Mouse (Mus musculus): Measurements from ENCODE around the gene Zfp618.

Zfp618 gene

DNA sequence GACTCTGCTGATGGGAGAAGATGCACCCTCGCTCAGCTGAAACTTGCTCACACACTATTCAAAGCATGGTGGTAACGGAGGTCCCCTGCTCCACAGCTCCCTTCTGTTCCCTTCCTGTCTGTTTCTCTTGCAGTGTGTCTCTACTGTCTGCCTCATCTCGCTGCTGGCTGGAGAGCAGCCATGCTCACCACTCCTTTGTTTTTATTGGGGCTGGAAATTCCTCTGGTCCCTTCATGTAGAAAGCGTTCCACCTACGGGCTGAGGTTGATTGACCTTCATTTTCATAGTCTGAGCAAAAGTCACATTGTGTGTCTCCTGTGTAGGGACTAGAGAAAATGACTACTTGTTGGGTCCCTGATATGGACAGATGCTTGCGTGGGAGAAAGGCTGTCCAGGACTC, 102.4 kb downstream of the Zfp618 start:
- in situ Hi-C loops (cut with MboI) = no loop called here

DNA sequence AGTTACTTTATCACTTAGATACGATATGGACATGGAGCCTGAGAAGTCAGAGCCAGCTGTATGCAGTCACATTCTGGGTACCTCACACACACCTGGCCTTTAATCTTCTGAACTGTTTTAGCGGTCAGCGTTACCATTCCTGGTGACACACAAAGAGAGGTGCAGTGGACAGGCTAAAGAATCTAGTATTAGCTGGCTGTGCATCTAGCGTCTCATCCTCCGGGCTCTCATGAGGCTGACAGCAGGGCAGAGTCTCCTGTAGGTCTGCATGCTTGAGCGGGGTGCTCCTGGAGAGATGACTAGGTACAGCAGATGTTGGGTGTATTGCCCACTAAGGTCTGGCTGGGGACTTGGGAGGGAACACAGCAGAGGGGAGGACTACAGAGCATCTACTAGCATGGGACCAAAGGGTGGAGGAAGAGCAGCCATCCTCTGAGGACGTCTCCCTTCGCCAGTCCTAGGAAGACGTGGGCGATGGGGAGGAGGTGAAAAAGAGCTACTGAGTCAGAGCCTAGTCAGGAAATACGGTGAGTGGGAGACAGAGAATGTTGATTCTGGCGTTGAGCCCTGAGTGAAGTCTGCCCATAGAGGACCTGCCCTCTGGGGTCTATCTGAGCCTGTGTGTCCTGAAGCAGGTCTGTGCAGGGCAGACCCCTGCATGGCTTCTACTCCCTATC, 103.3 kb downstream of the Zfp618 start:
- in situ Hi-C loops (cut with MboI) = no loop called here

DNA sequence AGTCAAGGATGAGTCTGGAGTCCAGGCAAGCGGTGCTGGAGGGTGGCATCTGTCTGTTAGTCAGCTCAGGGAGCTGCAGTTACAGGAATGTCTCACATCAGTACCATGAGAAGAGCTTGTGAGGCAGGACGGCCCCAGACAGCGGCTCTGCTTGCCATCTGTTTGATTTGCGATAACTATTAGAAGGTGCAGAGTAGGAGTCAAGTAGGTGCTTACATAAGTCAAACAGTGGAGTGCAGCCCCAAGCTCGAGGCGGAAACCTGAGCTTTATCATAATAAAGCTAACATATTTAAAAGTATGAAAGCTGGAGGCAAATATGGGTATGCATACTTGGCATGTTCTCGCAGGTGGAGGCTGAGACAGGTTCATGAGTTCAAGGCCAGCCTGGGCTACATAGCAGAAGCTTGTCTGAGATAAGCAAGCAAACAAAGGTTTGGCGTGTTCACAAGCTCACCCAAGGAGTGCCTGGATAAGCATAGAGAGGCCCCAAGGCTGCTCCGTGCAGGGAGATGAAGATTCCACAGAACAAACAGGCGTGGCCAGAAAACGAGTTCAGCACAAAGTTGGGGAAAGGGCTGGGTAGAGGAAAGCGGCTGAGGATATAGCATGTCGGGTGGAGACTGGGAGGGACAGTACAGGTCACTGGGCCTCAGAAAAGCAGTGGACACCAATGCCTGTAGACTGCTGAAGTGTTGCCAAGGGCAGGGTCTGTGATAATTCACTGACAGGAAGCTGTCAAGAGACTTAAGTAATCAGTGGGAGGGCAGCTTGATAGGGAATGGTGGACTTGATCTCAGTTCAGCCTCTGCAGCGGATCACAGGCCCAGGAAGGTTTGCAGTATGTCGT, 106.3 kb downstream of the Zfp618 start:
- in situ Hi-C loops (cut with MboI) = no loop called here

DNA sequence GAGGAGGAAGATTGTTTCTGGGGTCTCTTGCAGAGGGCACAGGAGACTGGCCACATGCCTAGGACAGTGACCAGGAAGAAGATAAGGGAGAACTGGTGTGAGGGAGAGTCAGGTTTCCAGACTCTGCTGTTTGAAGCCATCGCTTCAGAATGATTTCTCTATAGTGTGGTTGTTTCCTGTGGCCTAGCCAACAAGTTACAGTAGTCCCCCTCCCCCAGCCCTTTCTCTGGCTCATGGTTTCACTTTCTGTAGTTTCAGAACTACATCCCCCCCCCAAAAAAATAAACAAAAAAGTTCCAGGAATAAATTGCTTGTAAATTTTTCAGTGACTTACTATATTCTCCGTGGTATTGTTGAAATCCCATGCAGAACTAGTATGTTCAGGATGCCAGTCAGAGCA, 107.8 kb downstream of the Zfp618 start:
- in situ Hi-C loops (cut with MboI) = no loop called here

DNA sequence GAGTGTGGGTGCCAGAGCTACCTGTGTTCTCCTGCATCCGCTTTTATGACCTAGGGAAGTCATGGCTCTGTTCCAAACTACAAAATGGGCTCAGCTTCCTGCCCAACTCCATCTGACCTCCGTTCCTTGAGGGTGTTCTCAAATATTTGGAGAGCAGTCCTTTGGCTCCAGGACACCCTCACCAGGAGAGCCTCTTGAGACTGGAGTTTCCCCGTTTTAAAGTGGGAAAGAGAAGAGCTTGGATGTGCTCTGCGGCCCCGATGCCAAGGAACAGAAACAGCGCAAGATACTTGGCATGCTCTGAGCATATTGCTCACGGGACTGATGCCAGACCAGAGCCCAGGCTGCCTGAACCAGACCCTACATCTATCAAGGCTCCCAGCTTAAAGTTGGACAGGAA, 113.8 kb downstream of the Zfp618 start:
- in situ Hi-C loops (cut with MboI) = no loop called here

DNA sequence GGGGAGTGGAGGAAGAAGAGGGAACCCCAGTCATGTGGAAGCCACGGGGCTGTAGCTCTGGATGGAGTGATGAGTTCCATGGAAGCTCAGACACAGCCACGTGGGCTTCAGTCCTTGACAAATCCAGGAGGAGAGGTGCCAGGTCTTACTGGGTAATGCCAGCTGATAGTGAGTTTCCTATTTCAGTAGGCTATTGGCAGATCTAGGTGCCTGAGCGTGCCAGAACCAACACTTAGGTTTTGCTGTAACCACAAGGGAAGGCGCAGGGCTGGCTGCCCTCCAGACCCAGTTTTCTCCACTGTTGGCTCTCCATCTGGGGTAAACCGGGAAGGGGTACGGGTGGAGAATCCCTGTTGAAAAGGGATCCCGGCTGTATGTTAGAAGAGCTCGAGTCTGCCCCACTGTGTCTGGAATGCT, 119.1 kb downstream of the Zfp618 start:
- in situ Hi-C loops (cut with MboI) = no loop called here

DNA sequence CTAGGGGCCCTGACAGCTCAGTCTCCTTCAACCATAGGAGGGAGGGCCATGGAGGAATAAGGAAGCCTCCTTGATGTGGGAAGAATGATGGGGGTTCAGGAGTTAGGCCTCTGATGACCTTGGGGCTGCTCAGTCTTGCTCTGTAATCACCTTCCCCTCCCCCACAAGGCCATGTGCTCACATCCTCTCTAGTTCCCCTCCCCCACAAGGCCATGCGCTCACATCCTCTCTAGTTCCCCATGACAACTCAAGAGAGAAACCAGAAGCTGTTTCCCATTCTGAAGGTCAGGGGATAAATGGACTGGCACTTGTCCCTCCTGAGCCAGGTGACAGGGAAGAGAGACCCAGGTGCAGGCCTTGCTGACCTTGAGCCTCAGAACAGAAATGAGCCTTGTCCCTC, 124.1 kb downstream of the Zfp618 start:
- in situ Hi-C loops (cut with MboI) = no loop called here

DNA sequence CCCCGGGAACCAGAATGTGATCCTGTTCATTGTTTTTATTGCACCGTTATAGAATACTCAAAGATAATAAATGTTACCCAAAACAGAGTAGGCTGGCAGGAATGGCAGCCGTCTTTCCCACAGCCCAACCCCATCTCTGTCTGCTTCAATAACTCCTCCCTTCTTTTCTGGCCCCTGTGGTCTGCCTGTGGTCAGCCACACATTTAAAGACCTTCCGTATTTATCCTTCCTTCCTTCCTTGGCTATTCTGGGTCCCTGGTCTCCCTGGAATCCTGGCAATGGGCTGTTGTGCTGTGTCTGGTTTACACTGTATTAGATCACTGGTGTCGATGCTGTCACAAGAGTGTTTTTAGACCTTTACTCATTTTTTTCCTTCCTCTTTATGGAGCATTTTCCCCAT, 125.8 kb downstream of the Zfp618 start:
- in situ Hi-C loops (cut with MboI) = no loop called here

DNA sequence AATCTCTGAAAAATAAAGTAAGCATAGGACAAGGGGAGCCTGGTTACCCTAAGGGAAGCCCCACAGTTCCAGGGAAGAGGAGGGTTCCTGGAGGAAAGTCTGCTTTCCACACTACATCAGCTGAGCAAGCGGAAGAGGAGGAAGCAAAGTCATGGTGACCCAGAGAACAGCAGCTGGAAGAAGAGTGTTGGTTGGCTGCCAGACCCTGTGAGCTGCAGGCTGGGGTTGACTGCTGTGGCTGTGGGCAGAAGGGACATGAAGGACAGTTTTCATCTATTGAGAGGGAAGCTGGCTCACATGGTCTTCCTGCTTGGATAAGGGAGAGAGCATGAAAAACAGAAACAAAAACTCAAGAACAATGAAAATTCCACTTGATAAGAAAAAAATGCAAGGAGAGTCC, 132.2 kb downstream of the Zfp618 start:
- in situ Hi-C loops (cut with MboI) = no loop called here

DNA sequence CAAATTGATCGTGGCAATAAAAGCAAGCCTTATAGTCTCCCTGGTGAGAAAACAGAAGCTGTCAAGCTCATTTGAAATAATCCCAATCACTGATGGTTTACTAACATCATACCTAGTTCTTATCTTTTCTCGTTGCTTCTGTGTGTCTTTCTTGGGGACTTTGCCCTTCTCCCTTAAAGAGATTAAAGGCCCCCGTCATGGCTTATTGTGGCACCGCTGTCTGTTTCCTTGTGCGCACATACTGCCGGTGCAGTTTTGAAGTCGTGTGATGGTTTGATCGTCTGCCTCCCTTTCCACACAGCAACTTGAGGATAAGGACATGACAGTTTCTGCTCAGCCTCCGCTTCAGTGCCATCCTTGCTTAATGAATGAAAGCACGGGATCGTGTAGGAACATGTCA, 135.1 kb downstream of the Zfp618 start:
- in situ Hi-C loops (cut with MboI) = no loop called here

DNA sequence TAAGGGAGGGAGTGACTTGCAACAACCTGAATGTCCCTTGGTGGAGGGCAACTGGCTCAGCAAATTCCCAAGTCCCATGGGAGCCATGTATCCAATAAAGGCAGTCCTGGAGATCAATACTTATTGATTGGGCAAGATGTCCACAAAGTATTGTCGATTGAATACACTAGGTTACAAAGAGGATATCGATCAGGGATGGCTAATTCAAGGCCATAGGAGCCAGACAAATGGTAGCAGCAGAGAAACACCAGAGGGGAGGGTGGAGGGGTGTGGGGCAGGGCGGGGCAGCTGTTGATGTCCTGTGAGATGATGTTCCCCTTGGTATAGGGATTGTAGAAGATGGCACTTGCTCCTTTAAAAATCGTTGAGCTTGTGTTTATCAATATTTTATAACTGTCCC, 136.7 kb downstream of the Zfp618 start:
- in situ Hi-C loops (cut with MboI) = no loop called here

DNA sequence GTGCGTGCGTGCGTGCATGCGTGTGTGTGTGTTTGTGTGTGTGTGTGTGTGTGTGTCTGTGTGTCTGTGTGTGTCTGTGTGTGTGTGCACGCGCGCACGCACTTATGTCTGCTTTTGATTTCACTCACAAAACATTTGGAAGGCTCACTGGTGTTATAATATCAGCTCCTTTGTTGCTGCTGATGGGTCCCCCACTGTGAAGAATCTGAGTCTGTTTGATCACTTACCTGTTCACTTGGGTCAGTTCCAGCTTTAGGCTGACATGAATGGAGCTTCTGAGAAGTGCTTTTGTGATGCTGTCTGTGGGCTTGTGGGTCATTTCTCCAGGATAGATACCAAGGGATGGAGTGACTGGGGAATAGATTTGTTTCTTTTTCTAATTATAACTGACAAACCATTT, 140.3 kb downstream of the Zfp618 start:
- in situ Hi-C loops (cut with MboI) = no loop called here

DNA sequence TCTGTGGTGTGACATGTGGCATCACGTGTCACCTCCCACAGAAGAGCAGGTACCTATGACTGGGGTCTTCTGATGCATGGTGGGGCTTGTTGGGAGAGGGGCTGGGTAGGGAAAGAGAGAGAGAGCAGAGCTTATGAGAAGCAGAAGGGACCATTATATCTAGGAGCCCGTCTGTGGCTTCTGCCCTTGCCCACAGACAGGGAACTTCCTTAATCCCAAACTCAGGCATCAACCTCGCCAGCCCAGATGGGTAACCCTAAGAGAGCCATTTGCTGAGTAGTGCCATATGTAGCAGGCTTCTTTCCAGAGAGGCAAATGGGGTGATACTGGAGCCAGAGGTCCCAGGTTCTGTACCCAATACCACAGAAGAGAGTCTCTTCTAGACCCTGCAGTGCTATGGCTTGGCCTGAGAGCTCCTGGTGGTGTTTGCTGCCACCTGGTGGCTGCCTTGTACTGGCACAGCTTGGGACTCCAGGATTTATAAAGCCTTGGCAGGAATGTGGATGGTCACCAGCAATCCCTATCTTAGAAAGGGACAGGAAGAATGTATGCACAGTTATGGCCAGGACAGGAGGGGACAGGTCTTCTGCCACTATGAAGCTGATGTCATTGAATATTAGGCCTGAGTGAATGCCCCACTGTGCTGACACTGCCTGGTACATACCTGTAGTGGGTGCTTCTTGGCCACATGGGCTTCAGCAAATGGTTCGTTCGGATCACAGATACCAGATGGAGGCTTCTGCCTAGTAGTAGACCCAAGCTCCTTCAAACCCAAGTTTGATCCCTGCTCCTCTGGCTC, 153.5 kb downstream of the Zfp618 start:
- in situ Hi-C loops (cut with MboI) = no loop called here

DNA sequence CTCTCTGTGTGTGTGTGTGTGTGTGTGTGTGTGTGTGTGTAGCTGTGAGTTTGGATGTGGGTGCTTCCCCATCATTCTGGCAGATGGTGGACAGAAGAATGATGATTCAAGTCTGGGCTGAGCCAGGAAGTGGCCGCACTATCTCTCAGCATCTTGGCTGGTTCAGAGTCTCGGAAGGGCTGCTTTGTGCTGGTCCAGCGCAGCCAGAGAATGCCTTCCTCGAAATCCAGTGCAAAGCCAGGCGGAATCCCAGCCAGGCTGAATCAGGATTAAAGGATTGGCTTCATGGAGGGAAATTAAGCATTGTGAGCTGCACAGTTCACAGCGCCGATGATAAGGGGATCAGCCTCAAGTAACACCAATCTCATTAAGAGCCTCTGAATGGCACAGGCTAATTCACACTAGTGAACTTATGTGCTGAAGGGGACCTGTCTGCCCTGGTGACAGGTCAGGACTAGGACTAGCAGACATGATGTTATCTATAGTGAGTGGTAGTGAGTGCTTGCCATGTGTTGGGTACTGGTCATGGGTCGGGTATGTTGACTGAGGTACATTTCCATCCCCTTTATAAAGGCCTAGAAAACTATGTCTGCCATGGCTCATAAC, 159.6 kb downstream of the Zfp618 start:
- in situ Hi-C loops (cut with MboI) = no loop called here

DNA sequence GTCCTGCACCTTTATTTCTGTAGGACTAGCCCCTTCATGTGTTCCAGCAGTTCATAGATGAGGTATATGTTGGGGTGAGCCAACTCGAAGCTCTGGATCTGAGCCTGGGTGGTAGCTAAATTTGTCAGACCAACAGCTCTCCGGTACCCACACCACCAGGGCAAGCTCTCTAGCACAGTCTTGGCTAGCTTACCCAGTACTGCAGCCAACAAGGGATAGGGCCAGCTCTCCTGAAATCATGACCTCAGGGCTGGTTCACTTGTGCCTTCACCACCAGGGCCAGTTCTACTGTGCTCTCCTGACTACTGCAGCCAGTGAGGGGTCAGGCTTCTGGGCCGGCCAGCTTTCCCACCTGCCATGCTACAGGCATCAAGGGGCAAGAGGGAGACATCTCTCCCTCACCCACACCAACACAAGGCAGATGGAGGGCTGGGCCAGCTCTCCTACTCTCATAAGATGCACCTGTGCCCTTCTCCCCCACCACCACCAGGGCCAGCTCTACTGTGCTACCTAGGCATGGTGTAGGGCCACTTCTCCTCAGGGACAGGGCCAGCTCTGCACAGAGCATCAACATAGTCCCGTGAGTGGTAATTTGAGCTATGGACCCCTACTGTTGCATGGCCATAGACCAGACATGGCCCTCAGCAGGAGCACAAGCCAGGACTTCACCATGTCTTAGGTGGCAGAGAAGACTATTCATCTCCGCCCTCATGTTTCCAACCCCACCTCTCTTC, 164.7 kb downstream of the Zfp618 start:
- in situ Hi-C loops (cut with MboI) = no loop called here

DNA sequence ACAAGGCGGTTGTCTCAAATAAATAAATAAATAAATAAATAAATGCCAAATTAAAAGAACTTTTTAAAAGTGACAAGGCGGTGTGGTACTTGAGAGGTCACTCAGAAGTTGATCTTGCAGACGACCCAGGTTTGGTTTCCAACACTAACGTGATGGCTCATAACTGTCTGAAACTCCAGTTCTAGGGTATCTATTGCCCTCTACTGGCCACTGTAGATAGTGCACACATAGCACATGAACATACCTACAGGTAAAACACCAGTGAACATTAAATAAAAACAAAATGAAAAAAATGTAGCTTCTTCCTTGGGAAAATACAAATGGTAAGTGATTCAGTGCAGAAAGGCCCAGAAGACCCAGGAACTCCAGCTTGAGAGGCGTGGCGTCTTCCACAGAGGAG, 181.9 kb downstream of the Zfp618 start:
- in situ Hi-C loops (cut with MboI) = no loop called here

DNA sequence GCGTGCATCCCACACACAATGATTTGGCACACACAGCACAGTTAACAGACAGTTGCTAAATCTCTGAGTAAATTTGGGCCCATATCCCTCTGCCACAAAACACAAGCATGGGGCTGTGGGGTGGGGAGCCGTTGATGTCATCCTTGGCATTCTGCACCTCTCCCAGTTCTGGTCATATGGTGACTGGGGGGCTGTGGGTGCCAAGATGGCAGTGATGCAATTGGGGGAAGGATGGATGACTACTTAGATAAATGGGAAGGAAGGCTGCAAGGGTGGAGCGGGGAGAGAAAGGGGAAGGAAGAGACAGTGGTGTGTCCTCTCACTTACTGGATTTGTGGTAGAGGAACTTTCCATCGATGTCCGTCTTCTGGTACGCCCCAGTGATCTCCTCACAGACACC, 185.8 kb downstream of the Zfp618 start:
- in situ Hi-C loops (cut with MboI) = no loop called here

DNA sequence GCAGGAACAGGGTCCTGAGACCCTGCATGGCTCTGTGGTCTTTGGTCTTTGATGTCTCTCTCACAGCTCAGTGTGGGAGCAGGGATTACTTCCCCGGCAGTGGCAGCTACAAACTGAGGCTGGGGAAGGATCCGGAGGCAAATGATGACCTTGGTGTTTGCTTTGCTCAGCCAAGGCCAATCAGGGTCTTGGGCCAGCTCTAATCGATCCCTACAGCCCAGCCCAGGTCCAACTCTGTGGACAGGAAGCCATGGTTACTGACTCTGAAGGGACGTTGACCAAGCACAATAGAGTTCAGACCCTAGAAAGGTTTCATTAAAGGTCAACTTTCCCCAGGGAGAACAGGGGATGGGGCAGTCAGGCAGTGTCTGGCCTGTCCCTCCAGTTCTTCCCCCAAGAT, 188.7 kb downstream of the Zfp618 start:
- in situ Hi-C loops (cut with MboI) = no loop called here

DNA sequence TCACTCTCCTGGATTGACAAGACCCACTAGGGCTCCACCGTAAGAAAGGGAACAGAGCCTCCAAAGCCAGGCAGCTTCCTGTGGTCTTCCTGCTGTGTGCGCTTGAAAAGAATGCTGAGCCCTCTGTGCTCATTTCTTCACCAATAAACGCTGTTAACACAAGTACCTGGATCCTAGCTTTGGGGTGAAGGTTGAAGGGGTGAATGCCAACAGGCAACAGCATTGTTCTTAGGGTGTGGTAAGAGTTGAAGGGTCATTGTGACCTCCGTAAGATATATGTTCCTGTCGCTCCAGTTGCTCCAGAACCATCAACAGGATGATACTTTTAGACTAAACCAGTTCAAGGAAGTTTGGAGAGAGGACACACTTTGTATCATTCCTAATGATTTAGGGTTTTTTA, 189.3 kb downstream of the Zfp618 start, which contains the start of gene Ambp:
TSS of gene Ambp (minus strand) at position 101 of the 400 bp plus-strand sequence.
- in situ Hi-C loops (cut with MboI) = no loop called here

DNA sequence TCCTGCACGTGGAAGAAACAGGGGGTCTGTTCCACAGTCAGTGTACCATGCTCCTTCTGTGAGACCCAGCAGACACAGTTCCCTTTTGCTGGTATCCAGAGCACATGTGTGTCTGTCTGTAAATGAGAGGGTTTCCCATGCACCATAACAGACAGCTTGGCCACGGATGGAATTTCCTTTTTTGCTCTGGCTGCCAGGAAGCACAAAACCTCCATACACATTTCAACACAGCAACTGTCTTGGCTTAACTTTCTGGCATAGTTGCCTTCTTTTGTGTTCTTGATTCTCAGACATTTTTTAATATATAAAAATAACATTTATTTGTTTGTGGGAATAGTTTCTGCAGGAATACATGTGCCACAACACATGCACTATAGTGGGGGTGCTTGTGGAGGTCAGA, 190.2 kb downstream of the Zfp618 start:
- in situ Hi-C loops (cut with MboI) = no loop called here
